Mouse (Mus musculus) forebrain, postnatal 0 days (tissue): ENCODE measurements around the gene Pced1b. TPM values are rescaled to one million over a fixed set of nuclear protein-coding genes. Genes with fewer than 3 reads are reported as not detected.

ENCODE experiments used
- ATAC-seq: fragments of 200-750 bp; cut with Nextera tagmentation; 2 replicates; pipeline ENCODE4 v1.8.0; 2017; ENCODE audit warnings: mild to moderate bottlenecking, moderate library complexity
- DNase-seq: peaks from one replicate; pipeline ENCODE4 v3.0.0-alpha.2; 2015
- H3K27ac ChIP-seq: fragments of 300-500 bp; sonication (generic); 2 replicates; pipeline ENCODE4 v1.5.1; 2014; ENCODE audit warnings: low read depth, mild to moderate bottlenecking, antibody characterized with exemption, low read length, moderate library complexity, mixed read lengths
- H3K27me3 ChIP-seq: fragments of 300-500 bp; sonication (generic); 2 replicates; pipeline ENCODE4 v1.6.1; 2014; ENCODE audit warnings: mild to moderate bottlenecking, low read length, mixed read lengths; ENCODE audit not compliant: insufficient read depth
- H3K36me3 ChIP-seq: fragments of 300-500 bp; sonication (generic); 2 replicates; pipeline ENCODE4 v1.6.1; 2014; ENCODE audit warnings: mild to moderate bottlenecking, moderate library complexity; ENCODE audit not compliant: insufficient read depth
- H3K4me1 ChIP-seq: fragments of 300-500 bp; sonication (generic); 2 replicates; pipeline ENCODE4 v1.6.1; 2014; ENCODE audit warnings: antibody characterized with exemption; ENCODE audit not compliant: insufficient read depth
- H3K4me2 ChIP-seq: fragments of 300-500 bp; sonication (generic); 2 replicates; pipeline ENCODE4 v1.6.1; 2014; ENCODE audit warnings: low read depth, mild to moderate bottlenecking, moderate library complexity
- H3K4me3 ChIP-seq: fragments of 300-500 bp; sonication (generic); 2 replicates; pipeline ENCODE4 v1.5.1; 2014; ENCODE audit warnings: low read depth, low read length, mixed read lengths
- H3K9ac ChIP-seq: fragments of 300-500 bp; sonication (generic); 2 replicates; pipeline ENCODE4 v1.6.1; 2014; ENCODE audit warnings: mild to moderate bottlenecking
- H3K9me3 ChIP-seq: fragments of 300-500 bp; sonication (generic); 2 replicates; pipeline ENCODE4 v1.6.1; 2016; ENCODE audit warnings: low read length
- CTCF ChIP-seq: sonication (generic); IDR thresholded peaks from 2 replicates; pipeline ENCODE4 v1.5.1; 2016; ENCODE audit warnings: antibody characterized with exemption, control low read depth, low read depth
- WGBS: fragments of 180-500 bp; shearing (Covaris S2); extraction: QIAGEN DNeasy Blood & Tissue Kit; methylation state at CpG from one replicate; pipeline ENCODE4 v1.1.7; 2014; 5-methylcytosine and 5-hydroxymethylcytosine counted together
- polyA plus RNA-seq: library from polyadenylated mRNA; unstranded; fragments of >200 nt; fragmentation: Nextera tagmentation; extraction: Ambion mirVana; gene quantifications from 2 replicates; pipeline ENCODE4 v1.2.1, GENCODE M21; 2015
- total RNA-seq: library from RNA; depleted of rRNA; stranded (reverse); fragments of >200 nt; gene quantifications from 2 replicates; pipeline ENCODE4 v1.2.3, GENCODE M21; 2014

The Pced1b gene
- total and polyA plus RNA-seq, 2 experiments from 2014 or later: 4.4 to 6.9 TPM

DNA sequence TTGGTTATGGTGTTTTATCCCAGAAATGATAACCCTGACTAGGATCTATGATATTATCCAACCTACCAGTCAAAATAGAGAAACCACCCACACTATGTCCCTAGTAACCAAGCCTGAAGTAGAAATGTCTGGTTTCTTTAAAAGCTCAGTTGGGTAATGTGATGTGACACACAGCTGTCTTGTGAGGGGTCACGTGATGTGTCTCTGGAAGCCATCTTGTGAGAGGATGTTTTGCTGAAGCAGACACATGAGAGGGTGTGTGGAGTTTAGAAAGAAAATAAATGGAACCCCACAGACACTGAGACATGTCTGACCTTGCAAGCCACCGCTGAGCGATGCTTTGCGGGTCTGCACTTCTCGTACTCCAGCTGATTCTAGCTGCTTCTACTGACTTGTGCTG is 30.1 kb upstream of the Pced1b start:
- DNase-seq (no peak), ATAC-seq (no peak)
- Histone ChIP-seq H3K4me2 (no peak overlapping the region), H3K4me1 (no peaks in the 10 kb centered on the region), H3K9me3 (no peaks in the 10 kb centered on the region), H3K27me3 (no peaks in the 10 kb centered on the region), H3K36me3 (no peaks in the 10 kb centered on the region), H3K4me3 (no peak overlapping the region), H3K9ac (no peak overlapping the region), H3K27ac (no peak overlapping the region)
- TF ChIP-seq CTCF: no peak
- WGBS: 97% methylated on average over 5 of the region's 5 CpGs

GRCm38 (mm10) chr15:97223431-97223830 is 23.5 kb upstream of the Pced1b start:
- no peaks in the 10 kb centered on the region for H3K27me3 ChIP-seq
- H3K36me3 ChIP-seq: no peaks in the 10 kb centered on the region
- H3K4me3 ChIP-seq: no peak overlapping the region
- no peak overlapping the region for H3K4me2 ChIP-seq
- DNase-seq: no peak
- no peak for TF ChIP-seq CTCF
- H3K27ac ChIP-seq: no peak overlapping the region
- H3K9me3 ChIP-seq: no peaks in the 10 kb centered on the region
- H3K9ac ChIP-seq: no peak overlapping the region
- no peak for ATAC-seq
- H3K4me1 ChIP-seq: no peaks in the 10 kb centered on the region
- WGBS: 92% methylated on average over 10 of the region's 10 CpGs

DNA sequence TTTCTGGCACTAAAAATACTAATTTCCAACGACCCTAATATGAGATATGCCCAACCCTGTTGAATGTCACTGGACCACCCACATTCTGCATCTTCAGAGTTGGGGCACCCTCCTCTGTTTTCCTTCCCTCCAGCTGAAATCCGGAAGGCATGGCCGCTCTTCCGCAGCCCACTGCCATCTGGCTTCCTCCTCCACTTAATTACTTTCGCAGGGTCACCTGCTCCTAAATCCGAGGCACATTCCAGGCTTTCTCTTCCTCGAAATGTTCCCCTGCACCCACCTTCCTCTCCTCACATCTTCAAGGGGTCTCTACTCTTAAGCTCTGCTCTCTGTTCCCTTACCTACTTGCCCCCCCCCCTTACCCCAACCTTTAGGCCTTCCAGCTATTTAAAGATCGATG is 22.9 kb upstream of the Pced1b start:
- 87% methylated on average over 8 of the region's 8 CpGs for WGBS
- H3K4me3 ChIP-seq: no peak overlapping the region
- no peak for TF ChIP-seq CTCF
- no peaks in the 10 kb centered on the region for H3K4me1 ChIP-seq
- H3K4me2 ChIP-seq: no peak overlapping the region
- H3K36me3 ChIP-seq: no peaks in the 10 kb centered on the region
- DNase-seq (no peak), ATAC-seq (no peak)
- H3K27ac ChIP-seq: no peak overlapping the region
- no peaks in the 10 kb centered on the region for H3K9me3 ChIP-seq
- no peaks in the 10 kb centered on the region for H3K27me3 ChIP-seq
- H3K9ac ChIP-seq: no peak overlapping the region

DNA sequence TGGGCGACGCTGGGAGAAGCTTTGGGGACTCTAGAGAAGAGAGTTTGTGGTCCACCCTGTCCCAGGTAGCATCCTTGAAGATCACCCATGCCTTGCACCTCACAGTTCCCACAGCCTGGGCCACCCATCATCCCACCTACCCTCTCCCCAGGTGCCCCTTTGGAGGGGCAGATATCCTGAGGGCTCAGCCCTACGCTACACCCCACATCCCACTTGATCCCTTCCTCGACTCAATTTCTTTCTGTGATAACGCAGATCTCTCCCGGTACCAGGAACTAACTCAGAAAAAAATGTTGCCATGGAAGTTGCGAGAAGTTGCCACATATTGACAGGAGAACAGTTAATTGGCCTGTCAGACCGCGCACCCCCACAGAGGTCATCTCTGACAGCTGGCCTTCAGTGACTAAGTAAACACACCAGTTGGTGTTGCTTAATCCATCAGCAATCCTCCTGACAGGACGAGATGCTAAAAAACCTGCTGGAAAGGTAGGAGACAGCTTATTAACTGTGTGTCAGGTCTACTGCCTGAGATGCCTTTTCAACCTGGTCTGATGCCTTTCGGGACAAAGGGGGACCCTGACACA is 17.3 kb upstream of the Pced1b start:
- ATAC-seq (no peak), DNase-seq (no peak)
- Histone ChIP-seq H3K9me3 (no peaks in the 10 kb centered on the region), H3K27me3 (no peaks in the 10 kb centered on the region), H3K27ac (no peak overlapping the region), H3K4me2 (no peak overlapping the region), H3K4me1 (no peaks in the 10 kb centered on the region), H3K9ac (no peak overlapping the region), H3K4me3 (no peak overlapping the region), H3K36me3 (no peaks in the 10 kb centered on the region)
- no peak for TF ChIP-seq CTCF
- WGBS: 89% methylated on average over 11 of the region's 11 CpGs

GRCm38 (mm10) chr15:97234076-97234475 is 12.8 kb upstream of the Pced1b start:
- Histone ChIP-seq H3K27ac (no peak overlapping the region), H3K4me1 (no peaks in the 10 kb centered on the region), H3K27me3 (no peaks in the 10 kb centered on the region), H3K4me2 (no peak overlapping the region), H3K9me3 (no peaks in the 10 kb centered on the region), H3K4me3 (no peak overlapping the region), H3K36me3 (no peaks in the 10 kb centered on the region), H3K9ac (no peak overlapping the region)
- WGBS: 92% methylated on average over 6 of the region's 6 CpGs
- no peak for DNase-seq
- no peak for TF ChIP-seq CTCF
- ATAC-seq: no peak

GRCm38 (mm10) chr15:97235183-97235582 is 11.7 kb upstream of the Pced1b start:
- Histone ChIP-seq H3K4me2 (no peak overlapping the region), H3K36me3 (no peaks in the 10 kb centered on the region), H3K27ac (no peak overlapping the region), H3K27me3 (no peaks in the 10 kb centered on the region), H3K9ac (no peak overlapping the region), H3K9me3 (no peaks in the 10 kb centered on the region), H3K4me1 (no peaks in the 10 kb centered on the region), H3K4me3 (no peak overlapping the region)
- 27% methylated on average over 7 of the region's 7 CpGs for WGBS
- TF ChIP-seq CTCF: peak; percentile 87
- peak; percentile 55 for DNase-seq
- no peak for ATAC-seq

- DNase-seq (no peak), ATAC-seq (no peak)
- peak; percentile 59 for TF ChIP-seq CTCF
- Histone ChIP-seq H3K4me2 (no peak overlapping the region), H3K36me3 (no peaks in the 10 kb centered on the region), H3K9ac (no peak overlapping the region), H3K4me1 (no peaks in the 10 kb centered on the region), H3K27ac (no peak overlapping the region), H3K27me3 (no peaks in the 10 kb centered on the region), H3K4me3 (no peak overlapping the region), H3K9me3 (no peaks in the 10 kb centered on the region)
- WGBS: 51% methylated on average over 9 of the region's 9 CpGs
These were observed 10.0 kb upstream of the Pced1b start for GRCm38 (mm10) chr15:97236943-97237342.
